Mouse (Mus musculus): ENCODE measurements around the gene Mpped2. TPM values are rescaled to one million over a fixed set of nuclear protein-coding genes. Genes with fewer than 3 reads are reported as not detected.

Mpped2 gene
- polyA plus RNA-seq, 1 experiment from 2014 or later, result 72.3 TPM

- H3K27me3 ChIP-seq (replicated peaks), result no peaks in the 10 kb centered on the region
- no peaks in the 10 kb centered on the region for H3K9me3 ChIP-seq
- no peak for ATAC-seq (ENCODE audit: extremely low read depth, insufficient number of reproducible peaks, low FRiP score, low TSS enrichment)
- H3K4me2 ChIP-seq, result no peak overlapping the region
- H3K4me1 ChIP-seq, result peaks cover 17% of the 10 kb centered on the region
- no peak overlapping the region for H3K9ac ChIP-seq
- 66% methylated on average over 3 of the region's 3 CpGs for whole genome bisulfite sequencing
- no peak overlapping the region for H3K4me3 ChIP-seq
- no peak overlapping the region for H3K27ac ChIP-seq (replicated peaks)
- no peaks in the 10 kb centered on the region for H3K36me3 ChIP-seq
Measured at GRCm38 (mm10) chr2:106893376-106893775, 200.3 kb downstream of the Mpped2 start.

- H3K9ac ChIP-seq, result no peak overlapping the region
- no peaks in the 10 kb centered on the region for H3K27me3 ChIP-seq (replicated peaks)
- no peaks in the 10 kb centered on the region for H3K36me3 ChIP-seq
- H3K27ac ChIP-seq (replicated peaks), result no peak overlapping the region
- no peak overlapping the region for H3K4me2 ChIP-seq
- WGBS, result 25% methylated on average over 11 of the region's 11 CpGs
- H3K4me3 ChIP-seq, result no peak overlapping the region
- no peak for ATAC-seq (ENCODE audit: extremely low read depth, insufficient number of reproducible peaks, low FRiP score, low TSS enrichment)
- no peaks in the 10 kb centered on the region for H3K9me3 ChIP-seq
- H3K4me1 ChIP-seq, result no peaks in the 10 kb centered on the region
Measured at GRCm38 (mm10) chr2:106895326-106896023, 202.4 kb downstream of the Mpped2 start.

GRCm38 (mm10) chr2:106896024-106896384, 202.9 kb downstream of the Mpped2 start:
- H3K9me3 ChIP-seq, result no peaks in the 10 kb centered on the region
- no peaks in the 10 kb centered on the region for H3K36me3 ChIP-seq
- no peaks in the 10 kb centered on the region for H3K4me1 ChIP-seq
- H3K4me3 ChIP-seq, result no peak overlapping the region
- no peaks in the 10 kb centered on the region for H3K27me3 ChIP-seq (replicated peaks)
- 31% methylated on average over 4 of the region's 4 CpGs for WGBS
- no peak overlapping the region for H3K4me2 ChIP-seq
- no peak overlapping the region for H3K27ac ChIP-seq (replicated peaks)
- ATAC-seq (ENCODE audit: extremely low read depth, insufficient number of reproducible peaks, low FRiP score, low TSS enrichment), result no peak
- H3K9ac ChIP-seq, result no peak overlapping the region

- no peak for ATAC-seq (ENCODE audit: extremely low read depth, insufficient number of reproducible peaks, low FRiP score, low TSS enrichment)
- Histone ChIP-seq H3K36me3 (no peaks in the 10 kb centered on the region), H3K27me3 (replicated peaks) (no peaks in the 10 kb centered on the region), H3K27ac (replicated peaks) (no peak overlapping the region), H3K4me1 (peaks cover 6% of the 10 kb centered on the region; the same call in 1 of the 2 replicates), H3K4me3 (no peak overlapping the region), H3K9me3 (no peaks in the 10 kb centered on the region), H3K9ac (no peak overlapping the region), H3K4me2 (no peak overlapping the region)
- 78% methylated on average over 6 of the region's 6 CpGs for WGBS
Measured at GRCm38 (mm10) chr2:106911951-106912480, 218.9 kb downstream of the Mpped2 start.

Measured in heart, embryonic 13.5 days (tissue).